Mouse (Mus musculus) liver, embryonic 15.5 days (tissue): Measurements from ENCODE around the gene Atf6. TPM values are rescaled to one million over a fixed set of nuclear protein-coding genes. Genes with fewer than 3 reads are reported as not detected.

Experiments used
- ATAC-seq: fragments of 200-750 bp; cut with Nextera tagmentation; 2 replicates; pipeline ENCODE4 v1.8.0; 2017; ENCODE audit warnings: moderate number of reproducible peaks, mild to moderate bottlenecking, moderate library complexity; ENCODE audit not compliant: insufficient read depth
- H3K27ac ChIP-seq: fragments of 300-500 bp; sonication (generic); replicated peaks from 2 replicates; pipeline ENCODE4 v1.5.1; 2015; ENCODE audit warnings: mild to moderate bottlenecking, inconsistent platforms
- H3K27me3 ChIP-seq: fragments of 300-500 bp; sonication (generic); 2 replicates; pipeline ENCODE4 v1.6.1; 2015; ENCODE audit warnings: mild to moderate bottlenecking, inconsistent platforms
- H3K36me3 ChIP-seq: fragments of 300-500 bp; sonication (generic); replicated peaks from 2 replicates; pipeline ENCODE4 v1.6.1; 2015; ENCODE audit warnings: moderate library complexity, mild to moderate bottlenecking, inconsistent platforms
- H3K4me1 ChIP-seq: fragments of 300-500 bp; sonication (generic); replicated peaks from 2 replicates; pipeline ENCODE4 v1.6.1; 2015; ENCODE audit warnings: inconsistent platforms
- H3K4me2 ChIP-seq: fragments of 300-500 bp; sonication (generic); 2 replicates; pipeline ENCODE4 v1.6.1; 2015; ENCODE audit warnings: moderate library complexity, mild to moderate bottlenecking, inconsistent platforms
- H3K4me3 ChIP-seq: fragments of 300-500 bp; sonication (generic); replicated peaks from 2 replicates; pipeline ENCODE4 v1.5.1; 2015; ENCODE audit warnings: mild to moderate bottlenecking, inconsistent platforms
- H3K9ac ChIP-seq: fragments of 300-500 bp; sonication (generic); 2 replicates; pipeline ENCODE4 v1.6.1; 2015; ENCODE audit warnings: moderate library complexity, mild to moderate bottlenecking, inconsistent platforms
- H3K9me3 ChIP-seq: fragments of 300-500 bp; sonication (generic); replicated peaks from 2 replicates; pipeline ENCODE4 v1.6.1; 2016; ENCODE audit warnings: inconsistent platforms
- WGBS: fragments of 180-500 bp; shearing (Covaris S2); methylation state at CpG from one replicate; pipeline ENCODE4 v1.1.7; 2015; ENCODE audit warnings: mixed read lengths; ENCODE audit not compliant: insufficient replicate concordance; 5-methylcytosine and 5-hydroxymethylcytosine counted together
- polyA plus RNA-seq: library from polyadenylated mRNA; unstranded; fragments of >200 nt; fragmentation: Nextera tagmentation; extraction: Ambion mirVana; gene quantifications from 2 replicates; pipeline ENCODE4 v1.2.1, GENCODE M21; 2015

Gene Atf6
- polyA plus RNA-seq, 1 experiment from 2014 or later = 6.4 TPM

DNA sequence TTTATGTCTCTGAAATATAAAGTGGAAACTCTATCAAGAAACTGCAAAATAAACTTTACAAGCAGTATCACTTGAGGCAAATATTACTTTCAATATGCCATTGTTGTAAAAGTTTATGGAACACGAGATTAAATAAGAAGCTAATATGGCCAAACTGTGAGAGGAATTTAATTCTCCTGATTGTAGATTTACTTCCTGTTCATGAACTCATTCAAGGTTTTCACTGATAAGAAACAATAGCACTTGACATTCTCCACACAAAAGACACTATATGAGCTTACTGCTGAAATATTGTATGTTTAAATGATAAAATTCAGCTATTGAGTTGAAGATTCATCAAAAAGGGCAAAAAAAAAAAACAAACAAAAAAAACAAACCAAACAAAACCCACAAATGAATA lies 102.8 kb downstream of the Atf6 start:
- H3K27me3 ChIP-seq = no peaks in the 10 kb centered on the region
- no peak overlapping the region for H3K9ac ChIP-seq
- peaks cover 9% of the 10 kb centered on the region; the same call in 1 of the 2 replicates for H3K36me3 ChIP-seq
- ATAC-seq = no peak
- no peak overlapping the region for H3K27ac ChIP-seq
- no peaks in the 10 kb centered on the region for H3K4me1 ChIP-seq
- H3K4me2 ChIP-seq = no peak overlapping the region
- 61% methylated on average over 1 of the region's 1 CpGs for WGBS
- no peak overlapping the region for H3K4me3 ChIP-seq
- H3K9me3 ChIP-seq = no peaks in the 10 kb centered on the region

DNA sequence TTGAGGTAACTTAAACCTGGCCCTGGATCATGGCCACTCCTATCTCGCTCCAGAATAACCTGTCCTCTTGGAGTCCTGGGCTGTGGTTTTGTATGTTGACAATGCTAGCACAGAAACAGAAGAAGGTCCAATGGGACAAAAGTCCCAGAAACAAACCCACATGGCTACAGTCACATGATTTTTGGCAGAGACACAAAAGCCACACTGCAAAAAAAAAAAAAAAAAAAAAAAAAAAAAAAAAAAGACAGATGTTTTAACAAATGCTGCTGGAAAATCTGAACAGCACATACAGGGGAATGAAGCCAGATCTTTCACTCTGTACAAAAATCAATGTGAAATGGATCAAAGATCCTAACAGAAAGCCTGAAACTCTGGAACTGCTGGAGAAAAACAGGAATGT lies 105.9 kb downstream of the Atf6 start:
- ATAC-seq = no peak
- no peak overlapping the region for H3K4me3 ChIP-seq
- H3K9me3 ChIP-seq = no peaks in the 10 kb centered on the region
- no peak overlapping the region for H3K27ac ChIP-seq
- 79% methylated on average over 1 of the region's 1 CpGs for WGBS
- H3K4me2 ChIP-seq = no peak overlapping the region
- no peaks in the 10 kb centered on the region for H3K4me1 ChIP-seq
- H3K27me3 ChIP-seq = no peaks in the 10 kb centered on the region
- H3K9ac ChIP-seq = no peak overlapping the region
- H3K36me3 ChIP-seq = peaks cover 9% of the 10 kb centered on the region; the same call in 1 of the 2 replicates

DNA sequence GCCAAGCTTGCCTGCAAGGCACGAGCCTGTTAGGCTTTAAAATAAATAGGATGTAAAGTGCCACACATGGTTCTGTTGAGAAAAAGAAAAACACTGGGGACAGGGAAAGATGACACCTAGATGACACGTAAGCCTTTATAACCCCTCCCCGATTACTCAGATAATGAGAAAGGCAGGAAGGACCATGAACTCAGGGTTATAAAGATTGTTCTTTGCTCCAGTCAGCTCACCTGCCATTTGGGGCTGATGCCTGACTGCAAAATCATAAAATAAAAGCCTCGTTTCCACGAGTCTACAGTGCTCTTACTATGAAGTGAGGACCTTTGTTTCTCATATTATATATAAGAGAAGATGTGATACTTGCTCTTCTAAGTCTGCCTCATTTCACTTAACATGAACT lies 114.0 kb downstream of the Atf6 start:
- H3K27ac ChIP-seq = no peak overlapping the region
- no peak overlapping the region for H3K4me3 ChIP-seq
- no peaks in the 10 kb centered on the region for H3K27me3 ChIP-seq
- H3K9me3 ChIP-seq = no peaks in the 10 kb centered on the region
- no peak overlapping the region for H3K4me2 ChIP-seq
- no peak overlapping the region for H3K9ac ChIP-seq
- ATAC-seq = no peak
- no peaks in the 10 kb centered on the region for H3K4me1 ChIP-seq
- 78% methylated on average over 5 of the region's 5 CpGs for WGBS
- H3K36me3 ChIP-seq = no peaks in the 10 kb centered on the region

DNA sequence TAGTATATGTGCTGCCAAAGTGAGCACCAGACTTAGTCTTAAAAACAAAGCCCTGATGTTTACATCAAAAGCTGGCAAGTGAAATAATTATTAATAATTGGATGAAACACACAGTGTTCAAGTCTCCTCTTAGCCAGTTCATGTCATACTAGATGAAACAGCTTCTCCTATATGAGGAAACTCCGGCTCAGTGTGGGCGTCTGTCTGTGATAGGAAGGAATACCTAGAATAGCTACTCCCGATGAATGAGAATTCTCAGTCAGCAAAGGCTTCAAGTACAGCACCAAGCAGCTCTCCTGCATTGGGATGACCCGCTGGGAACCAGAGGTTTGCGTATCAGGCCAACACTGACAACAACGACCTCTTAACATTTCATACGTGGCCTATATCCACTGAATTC lies 115.8 kb downstream of the Atf6 start:
- H3K36me3 ChIP-seq = no peaks in the 10 kb centered on the region
- H3K4me1 ChIP-seq = no peaks in the 10 kb centered on the region
- no peaks in the 10 kb centered on the region for H3K9me3 ChIP-seq
- H3K4me3 ChIP-seq = no peak overlapping the region
- H3K27ac ChIP-seq = no peak overlapping the region
- no peak overlapping the region for H3K9ac ChIP-seq
- 85% methylated on average over 7 of the region's 7 CpGs for WGBS
- H3K4me2 ChIP-seq = no peak overlapping the region
- ATAC-seq = no peak
- H3K27me3 ChIP-seq = no peaks in the 10 kb centered on the region

DNA sequence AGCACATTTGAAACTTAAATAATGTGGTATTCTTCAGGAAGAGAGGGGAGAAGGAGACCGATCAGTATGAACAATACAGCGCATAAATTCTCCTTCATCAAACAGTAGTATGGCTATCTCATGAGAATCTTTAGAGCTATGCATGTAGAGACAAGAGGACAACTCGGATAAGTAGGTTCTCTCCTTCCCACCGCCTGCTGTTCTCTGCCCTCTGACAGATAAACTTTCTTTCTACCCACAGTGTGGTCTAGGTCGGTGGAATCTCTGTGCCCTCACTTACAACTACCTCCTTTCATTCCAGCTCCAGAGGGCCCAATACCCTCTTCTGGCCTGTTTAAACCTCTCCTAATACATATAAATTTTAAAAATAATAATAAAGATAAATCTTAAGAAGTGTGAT lies 121.0 kb downstream of the Atf6 start:
- H3K9me3 ChIP-seq = no peaks in the 10 kb centered on the region
- 52% methylated on average over 5 of the region's 5 CpGs for WGBS
- no peak overlapping the region for H3K27ac ChIP-seq
- peaks cover 10% of the 10 kb centered on the region for H3K36me3 ChIP-seq
- H3K27me3 ChIP-seq = no peaks in the 10 kb centered on the region
- no peak overlapping the region for H3K4me2 ChIP-seq
- no peak overlapping the region for H3K4me3 ChIP-seq
- no peak overlapping the region for H3K9ac ChIP-seq
- no peaks in the 10 kb centered on the region for H3K4me1 ChIP-seq
- no peak for ATAC-seq

DNA sequence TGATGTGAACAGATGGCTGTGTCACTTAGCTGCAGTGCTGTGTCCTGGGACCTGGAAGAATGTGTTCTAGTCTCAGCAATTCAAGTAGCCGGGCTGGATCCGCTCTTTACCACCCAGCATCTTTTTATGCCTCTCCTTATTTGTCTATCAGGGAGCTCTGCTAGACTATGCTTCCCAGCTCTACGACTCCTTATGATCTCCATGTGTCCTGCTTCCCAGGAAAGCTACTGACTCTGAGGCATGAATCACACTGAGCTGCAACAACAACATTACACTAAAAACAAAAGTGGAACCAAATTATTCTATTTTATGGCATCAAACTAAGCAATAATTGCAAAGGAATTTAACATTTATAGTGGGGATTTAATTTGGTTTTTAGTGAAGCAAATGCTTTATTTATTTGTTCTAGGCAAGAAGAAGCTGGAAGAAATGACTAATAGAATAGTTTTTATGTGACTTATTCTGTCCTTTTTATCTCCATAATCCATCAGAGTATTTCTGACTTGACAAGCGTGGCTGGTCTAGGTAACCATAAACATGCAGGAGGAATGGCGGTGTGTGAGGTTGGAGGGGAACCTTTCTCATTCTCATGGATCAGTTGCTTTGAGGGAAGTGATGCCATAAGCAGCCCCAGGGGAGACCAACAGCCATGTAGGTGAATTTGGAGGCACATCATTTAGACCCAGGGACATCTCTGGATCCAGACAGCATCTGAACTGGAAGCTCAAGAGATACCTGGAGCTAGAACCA lies 125.9 kb downstream of the Atf6 start:
- Histone ChIP-seq H3K4me2 (no peak overlapping the region), H3K9me3 (no peaks in the 10 kb centered on the region), H3K36me3 (peaks cover 10% of the 10 kb centered on the region), H3K27ac (no peak overlapping the region), H3K9ac (no peak overlapping the region), H3K27me3 (no peaks in the 10 kb centered on the region), H3K4me1 (no peaks in the 10 kb centered on the region), H3K4me3 (no peak overlapping the region)
- 79% methylated on average over 5 of the region's 5 CpGs for WGBS
- no peak for ATAC-seq

DNA sequence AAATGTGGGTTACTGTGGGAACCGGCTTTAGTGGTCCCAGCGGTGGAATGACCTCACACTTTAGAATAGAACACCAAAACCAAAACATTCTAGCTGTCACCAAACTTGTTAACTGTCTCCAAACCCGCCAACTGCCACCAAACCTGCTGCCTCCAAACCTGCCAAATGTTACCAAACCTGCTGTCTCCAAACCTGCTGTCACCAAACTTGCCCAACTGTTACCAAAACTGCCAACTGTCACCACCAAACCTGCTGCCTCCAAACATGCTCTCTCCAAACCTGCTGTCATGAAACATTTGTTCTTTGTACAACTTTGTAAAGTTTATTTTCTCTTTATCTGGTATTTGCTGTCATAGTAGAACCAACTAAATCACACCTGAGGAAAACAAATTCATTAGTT lies 132.7 kb downstream of the Atf6 start:
- 89% methylated on average over 3 of the region's 3 CpGs for WGBS
- H3K4me3 ChIP-seq = no peak overlapping the region
- no peaks in the 10 kb centered on the region for H3K27me3 ChIP-seq
- H3K4me1 ChIP-seq = no peaks in the 10 kb centered on the region
- no peaks in the 10 kb centered on the region for H3K9me3 ChIP-seq
- no peak overlapping the region for H3K9ac ChIP-seq
- no peak overlapping the region for H3K4me2 ChIP-seq
- no peak for ATAC-seq
- H3K27ac ChIP-seq = no peak overlapping the region
- H3K36me3 ChIP-seq = 0 out of 2 replicates have a peak, but pooled peaks cover 4% of the 10 kb centered on the region

DNA sequence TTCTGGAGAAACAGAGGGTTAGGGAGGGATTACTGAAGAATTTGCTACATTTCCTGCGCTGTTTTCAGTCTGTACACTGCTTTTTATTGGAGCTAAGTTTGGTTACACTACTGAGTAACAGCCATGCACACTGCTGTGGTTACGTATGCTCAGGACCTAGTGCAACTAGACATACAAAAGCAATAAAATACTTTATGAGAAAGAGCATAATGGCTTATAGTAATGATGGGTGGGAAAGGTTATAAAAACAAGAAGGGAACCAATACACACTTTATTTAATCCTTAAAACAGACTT lies 135.0 kb downstream of the Atf6 start:
- no peak overlapping the region for H3K4me3 ChIP-seq
- no peak for ATAC-seq
- no peaks in the 10 kb centered on the region for H3K27me3 ChIP-seq
- H3K36me3 ChIP-seq = 0 out of 2 replicates have a peak, but pooled peaks cover 4% of the 10 kb centered on the region
- no peaks in the 10 kb centered on the region for H3K9me3 ChIP-seq
- WGBS = 78% methylated on average over 2 of the region's 2 CpGs
- no peaks in the 10 kb centered on the region for H3K4me1 ChIP-seq
- no peak overlapping the region for H3K9ac ChIP-seq
- no peak overlapping the region for H3K27ac ChIP-seq
- H3K4me2 ChIP-seq = no peak overlapping the region

DNA sequence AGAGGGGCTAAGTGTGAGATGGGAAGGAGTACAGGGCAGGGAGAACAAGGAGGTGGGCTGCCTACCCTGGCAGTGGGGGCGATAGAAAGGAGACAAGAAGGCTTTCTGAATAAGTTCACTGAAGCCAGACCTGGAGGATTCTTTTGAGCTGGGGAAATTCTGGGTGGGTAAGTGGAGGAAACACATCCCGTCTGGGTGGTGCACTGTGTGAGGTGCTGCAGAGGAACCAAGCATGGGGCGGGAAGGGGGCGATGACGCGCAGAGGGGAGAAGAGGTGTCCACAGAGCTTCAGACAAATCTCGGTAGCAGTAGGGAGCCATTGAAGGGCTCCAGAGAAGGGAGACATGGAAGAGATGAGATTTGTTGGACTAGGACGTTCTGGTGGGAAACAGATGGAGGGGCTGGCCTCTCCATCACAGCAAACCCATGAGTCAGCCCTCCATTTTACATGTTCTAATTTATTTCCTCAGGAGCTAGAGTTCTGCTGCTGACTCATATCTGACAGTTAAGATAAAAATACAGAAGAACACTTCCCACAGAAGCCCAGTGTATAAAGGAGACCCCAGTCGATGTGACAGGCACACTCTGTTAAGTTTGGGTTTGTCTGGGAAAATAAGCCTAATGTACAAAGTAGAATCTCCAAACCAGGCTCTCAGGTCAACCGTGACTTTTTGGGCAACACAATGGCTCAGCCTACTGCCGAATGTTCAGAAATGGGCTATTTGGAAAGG lies 135.5 kb downstream of the Atf6 start:
- Histone ChIP-seq H3K36me3 (0 out of 2 replicates have a peak, but pooled peaks cover 4% of the 10 kb centered on the region), H3K4me3 (no peak overlapping the region), H3K4me2 (no peak overlapping the region), H3K4me1 (no peaks in the 10 kb centered on the region), H3K9me3 (no peaks in the 10 kb centered on the region), H3K27me3 (no peaks in the 10 kb centered on the region), H3K27ac (no peak overlapping the region), H3K9ac (no peak overlapping the region)
- ATAC-seq = no peak
- WGBS = 62% methylated on average over 11 of the region's 11 CpGs

DNA sequence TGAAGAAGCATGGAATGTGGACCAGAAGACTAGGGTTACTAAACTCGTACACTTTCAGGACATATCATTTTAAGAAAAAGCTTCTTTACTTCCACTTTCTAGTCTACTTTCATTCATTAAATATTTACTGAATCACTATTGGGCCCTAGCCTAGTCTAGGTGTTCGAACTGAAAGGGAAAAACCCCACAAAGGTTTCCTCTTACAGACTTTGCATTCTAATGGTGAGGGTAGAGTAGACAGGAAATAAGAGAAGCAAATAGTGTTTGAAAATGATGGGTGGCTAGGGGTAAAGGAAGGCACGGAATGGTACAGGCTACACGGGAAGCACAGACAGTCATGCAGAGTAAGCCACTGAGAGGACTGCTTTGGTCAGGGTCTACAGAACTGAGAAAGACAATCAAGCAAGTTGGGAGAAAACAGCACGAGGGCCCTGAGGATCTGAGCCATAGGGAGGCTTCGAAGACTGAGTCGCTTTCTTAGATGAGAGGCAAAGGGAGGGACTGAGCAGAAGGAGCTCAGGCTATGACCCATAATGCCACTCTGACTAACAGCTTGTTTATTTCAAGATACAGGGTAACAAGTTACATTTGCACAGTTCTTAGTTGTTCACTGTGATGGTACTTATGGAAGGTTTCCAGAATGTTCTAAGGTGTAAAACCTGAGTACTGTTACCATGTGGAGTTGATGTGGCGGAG lies 138.2 kb downstream of the Atf6 start:
- Histone ChIP-seq H3K36me3 (0 out of 2 replicates have a peak, but pooled peaks cover 4% of the 10 kb centered on the region), H3K4me2 (no peak overlapping the region), H3K9me3 (no peaks in the 10 kb centered on the region), H3K9ac (no peak overlapping the region), H3K4me1 (no peaks in the 10 kb centered on the region), H3K4me3 (no peak overlapping the region), H3K27ac (no peak overlapping the region), H3K27me3 (no peaks in the 10 kb centered on the region)
- 65% methylated on average over 8 of the region's 8 CpGs for WGBS
- no peak for ATAC-seq

DNA sequence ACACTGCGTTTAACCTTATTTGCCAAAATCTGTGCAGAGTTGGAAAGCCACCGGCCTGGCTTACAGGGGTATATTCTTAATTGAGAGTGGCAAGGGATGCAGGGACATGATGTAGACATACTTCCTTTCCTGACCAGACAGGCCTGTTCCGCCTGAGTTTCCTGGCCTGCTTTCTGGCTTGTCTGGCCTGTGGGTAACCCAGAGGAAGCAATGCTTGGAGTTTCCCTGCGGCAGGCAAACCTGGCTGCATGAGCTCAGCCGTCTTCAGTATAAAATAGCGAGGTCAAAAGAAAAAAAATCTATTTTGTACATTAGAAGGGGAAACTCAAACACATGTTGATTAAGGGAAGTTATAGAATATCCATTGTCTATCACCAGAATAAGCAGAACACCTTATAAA lies 139.0 kb downstream of the Atf6 start:
- no peak for ATAC-seq
- H3K36me3 ChIP-seq = 0 out of 2 replicates have a peak, but pooled peaks cover 2% of the 10 kb centered on the region
- H3K9me3 ChIP-seq = no peaks in the 10 kb centered on the region
- 51% methylated on average over 6 of the region's 6 CpGs for WGBS
- no peak overlapping the region for H3K4me2 ChIP-seq
- no peak overlapping the region for H3K9ac ChIP-seq
- H3K27me3 ChIP-seq = no peaks in the 10 kb centered on the region
- no peak overlapping the region for H3K4me3 ChIP-seq
- no peak overlapping the region for H3K27ac ChIP-seq
- no peaks in the 10 kb centered on the region for H3K4me1 ChIP-seq
